Mouse (Mus musculus) small intestine, adult 2 months (tissue): ENCODE measurements around the gene Ccnc.

ENCODE experiments used
- CTCF ChIP-seq: fragments of 200-500 bp; IDR thresholded peaks from 2 replicates; pipeline ENCODE4 v1.5.1; 2012; ENCODE audit warnings: low read depth, mild to moderate bottlenecking, control low read depth, inconsistent platforms, low read length, moderate library complexity, mixed read lengths; ENCODE audit not compliant: insufficient replicate concordance, insufficient read length; ENCODE audit errors: extremely low read depth
- POLR2A ChIP-seq: fragments of 200-500 bp; IDR thresholded peaks from 2 replicates; pipeline ENCODE4 v1.6.1; 2012; ENCODE audit warnings: low read depth, mild to moderate bottlenecking, control low read depth, inconsistent platforms, low read length, moderate library complexity

DNA sequence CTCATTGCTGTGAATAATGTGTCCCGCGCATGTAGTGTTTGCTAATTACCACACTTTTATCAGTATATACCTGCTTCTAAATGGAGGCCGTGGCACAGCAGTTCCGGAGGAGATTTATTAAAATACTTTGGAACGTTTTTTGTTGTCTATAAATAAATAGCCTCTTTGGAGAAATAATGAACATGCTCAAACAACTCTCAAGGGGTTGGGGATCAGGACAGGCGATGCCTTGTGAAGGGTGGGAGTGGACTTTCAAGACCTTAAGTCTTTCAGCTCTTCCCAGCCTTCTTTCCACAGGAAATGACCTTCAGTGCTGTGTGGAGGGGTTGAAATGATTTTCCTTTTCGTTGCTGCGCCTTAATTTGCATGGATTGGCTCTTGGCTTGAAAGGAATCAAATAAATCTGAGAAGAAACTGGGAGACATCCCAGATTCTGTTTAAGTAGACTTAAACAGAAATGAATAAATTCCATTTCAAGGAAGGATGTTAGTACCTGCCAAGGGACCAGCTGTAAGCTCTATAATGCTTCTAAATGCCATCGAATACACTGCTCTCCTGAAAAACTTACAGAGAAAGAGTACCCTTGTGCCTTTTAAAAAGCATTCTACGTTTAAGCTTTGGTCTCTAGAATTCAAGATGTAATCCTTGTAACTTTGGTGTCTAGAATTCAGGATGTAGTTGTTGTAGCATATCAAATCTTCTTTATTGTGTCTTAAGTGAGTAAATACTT lies 44.9 kb upstream of the Ccnc start:
- TF ChIP-seq POLR2A (no peak), CTCF (no peak)
